Mouse (Mus musculus) spleen, embryonic (tissue): ENCODE data around the gene Itga8.

ENCODE experiments used
- CTCF ChIA-PET: fragments of 350-600 bp; sonication (Branson Sonifier 250); formaldehyde crosslinking; loops from one replicate; lab custom pipeline; 2022; lab: Charles Lee

Gene Itga8

DNA sequence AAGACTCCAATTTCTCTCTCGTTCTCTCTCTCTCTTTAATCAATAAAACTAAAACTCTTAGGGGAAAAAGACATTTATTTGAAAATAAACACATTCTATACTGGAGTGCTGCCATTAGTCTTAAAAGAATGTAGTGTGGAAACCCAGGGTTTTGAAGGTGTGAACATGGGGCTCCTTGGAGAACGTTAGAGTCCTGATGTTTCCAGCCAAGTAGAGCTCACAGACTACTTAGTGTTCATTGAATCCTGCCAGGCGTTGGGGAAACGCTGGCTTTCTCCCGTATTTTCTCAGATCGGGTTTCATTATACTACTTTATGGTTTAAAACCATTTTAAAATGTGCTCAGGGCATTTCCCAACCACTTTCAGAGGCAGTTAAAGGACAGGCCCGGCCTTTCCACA is 103.0 kb downstream of the Itga8 start:
- CTCF ChIA-PET: no interaction called here

DNA sequence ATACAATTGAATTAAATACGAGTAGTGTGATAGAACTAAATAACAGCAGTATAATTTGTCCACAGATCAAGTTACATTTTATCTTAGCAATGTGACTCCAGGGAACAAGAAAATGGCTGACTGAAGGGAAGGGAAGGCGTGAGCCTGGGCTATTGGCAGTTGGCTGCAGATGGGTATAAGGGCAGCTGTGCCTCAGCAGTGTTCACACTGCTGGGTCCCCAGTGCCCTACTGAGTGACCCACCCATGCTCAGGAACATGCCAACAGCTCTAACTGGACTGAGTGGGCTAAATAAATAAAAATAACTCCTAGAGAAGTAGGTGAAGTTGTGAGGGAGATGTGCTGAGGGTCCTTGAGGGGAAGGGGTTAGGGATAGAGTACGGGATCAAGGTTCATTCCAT is 103.5 kb downstream of the Itga8 start:
- CTCF ChIA-PET: no interaction called here

- CTCF ChIA-PET: no interaction called here
Observed at GRCm38 (mm10) chr2:12197711-12198110, 104.0 kb downstream of the Itga8 start.

- CTCF ChIA-PET: no interaction called here
Observed at GRCm38 (mm10) chr2:12189026-12189425, 112.7 kb downstream of the Itga8 start.

- CTCF ChIA-PET: no interaction called here
Observed at GRCm38 (mm10) chr2:12187646-12188045, 114.1 kb downstream of the Itga8 start.

DNA sequence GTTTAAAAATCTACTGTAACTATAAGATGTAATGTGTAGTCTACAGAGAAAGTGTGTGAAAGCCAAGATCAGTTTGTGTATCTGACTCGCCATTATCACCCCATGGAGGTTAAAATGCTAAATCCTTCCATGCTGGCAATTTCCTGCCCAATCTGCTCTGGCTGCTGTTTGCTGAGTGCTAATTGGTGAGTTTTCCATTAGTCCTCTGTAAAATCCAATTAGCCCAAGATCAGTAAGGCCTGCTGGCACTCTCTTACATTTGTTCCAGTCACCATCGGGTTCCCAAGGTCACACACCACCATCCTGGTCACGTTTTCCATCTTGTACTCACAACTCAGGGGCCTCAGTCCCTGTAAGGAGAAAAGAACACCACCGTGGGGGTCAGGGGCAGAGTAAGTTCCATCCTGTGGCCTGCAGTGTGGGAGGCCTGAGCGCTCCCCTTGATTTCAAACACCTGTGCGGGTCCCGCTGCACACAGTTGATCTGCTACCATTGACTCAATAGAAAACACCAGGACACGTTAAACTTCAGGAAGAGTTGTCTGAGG is 119.2 kb downstream of the Itga8 start:
- CTCF ChIA-PET: no interaction called here

DNA sequence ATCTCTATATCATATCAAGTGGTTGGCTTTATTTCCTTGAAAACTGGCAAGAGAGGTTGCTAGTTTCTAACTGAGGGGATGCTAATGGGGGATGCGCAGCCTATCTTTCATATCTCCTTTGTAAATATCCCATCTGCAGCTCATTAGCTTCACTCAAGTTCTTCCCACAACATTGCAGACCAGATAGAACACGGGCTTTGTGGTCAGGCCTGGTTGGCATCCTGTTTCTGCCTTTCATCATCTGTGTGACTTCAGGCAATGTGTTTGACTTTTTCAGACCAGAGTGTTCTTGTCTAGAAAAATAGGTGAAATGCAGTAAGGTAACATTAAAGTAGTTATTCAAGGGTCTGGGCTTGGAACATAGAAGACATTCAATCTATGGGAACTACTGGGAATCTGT is 121.1 kb downstream of the Itga8 start:
- CTCF ChIA-PET: no interaction called here

DNA sequence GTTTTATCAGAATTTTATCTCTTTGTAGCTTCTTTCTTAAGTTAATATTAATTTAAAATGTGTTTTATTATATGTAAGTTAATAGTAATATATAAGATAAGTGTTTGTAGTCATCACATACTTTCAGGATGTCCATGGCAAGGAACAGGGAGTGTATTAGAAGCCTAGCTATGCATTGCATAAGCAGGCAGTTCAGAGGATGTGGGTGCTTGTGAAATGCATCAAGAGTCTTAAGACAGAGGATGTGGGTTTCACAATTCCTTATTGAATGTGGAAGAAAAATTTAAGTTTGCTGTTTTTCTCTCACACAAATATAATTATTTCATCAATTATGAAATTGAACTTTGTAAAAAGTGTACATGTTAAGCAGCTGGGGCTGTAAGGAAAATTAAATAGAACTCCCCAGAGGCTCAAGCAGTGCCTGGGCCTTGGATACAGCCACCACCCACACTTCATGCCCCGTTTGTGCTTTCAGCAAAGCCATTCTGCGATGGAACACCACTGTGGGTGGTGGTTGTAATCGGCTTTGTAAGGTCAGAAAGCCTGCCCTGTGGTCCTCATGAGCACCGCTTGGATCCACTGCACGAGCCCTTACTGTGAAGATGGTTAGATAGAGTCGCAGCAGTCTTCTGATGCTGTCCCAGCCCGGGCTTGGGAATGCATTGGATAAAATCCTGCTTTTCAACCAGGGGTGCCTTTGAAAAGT is 126.8 kb downstream of the Itga8 start:
- CTCF ChIA-PET: interaction anchor here (0.7 kb wide), 1 partner anchor 123 kb away, joined by 3 read pairs; no protein-coding TSS in a partner anchor

DNA sequence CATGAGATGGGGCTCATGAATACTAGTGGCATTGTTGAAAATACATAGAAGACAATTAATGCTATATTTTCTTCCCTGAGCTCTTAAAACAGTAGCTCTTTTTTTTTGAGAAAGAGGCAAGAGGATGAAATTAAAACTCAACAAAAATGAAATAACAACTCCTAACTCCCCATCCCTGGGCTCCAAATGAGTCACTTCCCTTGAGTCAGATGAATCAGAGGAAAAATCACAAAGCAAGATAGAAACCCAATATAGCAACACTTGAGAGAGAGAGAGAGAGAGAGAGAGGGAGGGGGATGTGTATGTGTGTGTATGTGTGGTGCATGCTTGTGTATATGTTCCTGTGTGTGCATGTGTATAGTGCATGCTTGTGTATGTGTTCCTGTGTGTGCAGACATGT is 131.5 kb downstream of the Itga8 start:
- CTCF ChIA-PET: interaction anchor here (0.7 kb wide), 1 partner anchor 1307 kb away, joined by 3 read pairs; no protein-coding TSS in a partner anchor

- CTCF ChIA-PET: no interaction called here
Observed at GRCm38 (mm10) chr2:12160486-12160885, 141.2 kb downstream of the Itga8 start.

GRCm38 (mm10) chr2:12157001-12157400 is 144.7 kb downstream of the Itga8 start:
- CTCF ChIA-PET: no interaction called here

GRCm38 (mm10) chr2:12156401-12156800 is 145.3 kb downstream of the Itga8 start:
- CTCF ChIA-PET: interaction anchor here (0.7 kb wide), 1 partner anchor 25 kb away, joined by 3 read pairs; no protein-coding TSS in a partner anchor

DNA sequence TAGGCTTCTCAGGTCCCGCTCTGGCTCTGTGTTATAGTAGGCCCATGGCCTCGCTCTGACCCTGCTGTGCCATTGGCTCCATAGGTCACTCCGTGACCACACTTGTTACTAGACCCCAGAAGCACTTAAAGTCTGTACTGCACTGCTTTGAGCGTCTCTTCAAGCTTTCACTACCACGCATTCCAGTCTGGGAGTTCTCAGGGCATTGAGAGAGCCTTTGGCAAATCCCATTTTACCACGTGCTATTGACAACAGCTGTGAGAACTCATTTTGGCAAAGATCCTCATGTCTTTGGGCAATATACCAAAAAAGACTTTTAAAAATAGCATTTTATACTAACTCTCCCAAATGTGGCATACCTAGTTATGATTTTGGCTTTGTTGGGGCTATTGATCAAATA is 147.0 kb downstream of the Itga8 start:
- CTCF ChIA-PET: no interaction called here

DNA sequence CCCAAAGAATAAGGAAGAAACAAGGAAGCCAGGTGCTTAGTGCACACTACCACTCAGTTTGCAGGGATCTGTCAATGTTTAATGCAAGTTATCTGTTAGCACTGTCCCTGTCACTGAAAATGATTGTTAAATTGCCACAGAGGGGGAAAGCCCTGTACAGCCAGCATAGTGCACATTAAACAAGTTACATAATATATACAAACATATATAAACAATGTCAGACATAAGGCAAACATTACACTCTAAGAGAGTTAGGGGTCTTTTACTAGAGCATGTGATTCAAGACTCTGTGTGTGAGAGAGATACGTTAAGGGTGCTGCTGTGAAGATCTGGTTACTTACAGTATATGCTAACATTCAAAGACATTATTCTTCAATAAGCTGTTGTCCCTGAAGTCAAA is 148.2 kb downstream of the Itga8 start:
- CTCF ChIA-PET: no interaction called here

DNA sequence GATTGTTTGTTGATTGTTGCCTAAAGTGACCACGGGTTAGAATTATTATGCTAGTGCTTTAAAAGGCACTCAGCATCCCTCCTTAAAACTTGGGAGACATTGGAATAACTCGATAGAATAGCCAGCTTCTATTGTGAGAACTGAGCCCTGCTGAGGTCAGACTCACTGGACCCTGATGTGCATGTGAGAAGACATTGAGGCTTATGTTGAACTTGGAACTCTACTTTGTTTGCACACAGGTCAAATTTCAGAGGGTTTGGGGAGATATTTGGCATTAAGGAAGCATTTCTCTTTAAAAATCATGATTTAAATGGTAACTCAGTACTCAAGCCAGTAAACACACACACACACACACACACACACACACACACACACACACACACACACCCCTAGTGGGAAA is 153.8 kb downstream of the Itga8 start:
- CTCF ChIA-PET: no interaction called here

- CTCF ChIA-PET: no interaction called here
Observed at GRCm38 (mm10) chr2:12146612-12147011, 155.1 kb downstream of the Itga8 start.

DNA sequence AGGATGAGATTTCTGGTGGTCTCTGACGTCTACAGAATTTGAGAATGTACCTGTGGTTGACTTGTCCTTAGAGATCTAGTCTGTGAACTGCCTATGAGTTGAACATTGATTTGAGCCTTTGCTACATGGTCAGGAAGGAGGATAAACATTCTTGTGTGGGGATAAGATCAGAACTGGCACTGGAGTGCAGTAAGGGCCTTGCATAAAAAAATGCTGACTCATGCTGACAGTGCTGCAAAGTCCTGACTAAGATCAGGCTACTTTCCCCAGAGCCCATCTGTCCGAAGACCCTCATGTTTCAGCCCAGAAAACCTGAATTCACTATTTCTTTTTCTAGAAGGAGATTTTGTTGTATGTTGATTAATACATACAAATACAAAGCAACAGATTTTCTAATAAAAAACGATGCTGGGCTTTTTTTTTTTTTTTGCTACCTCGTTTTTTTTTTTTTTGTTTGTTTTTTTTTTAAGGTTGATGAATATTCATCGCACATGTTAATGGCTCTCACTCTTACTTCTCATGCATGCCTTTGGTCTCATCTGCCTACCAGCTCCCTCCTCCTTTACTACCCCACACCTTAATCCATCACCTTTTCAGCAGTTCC is 162.9 kb downstream of the Itga8 start:
- CTCF ChIA-PET: no interaction called here

DNA sequence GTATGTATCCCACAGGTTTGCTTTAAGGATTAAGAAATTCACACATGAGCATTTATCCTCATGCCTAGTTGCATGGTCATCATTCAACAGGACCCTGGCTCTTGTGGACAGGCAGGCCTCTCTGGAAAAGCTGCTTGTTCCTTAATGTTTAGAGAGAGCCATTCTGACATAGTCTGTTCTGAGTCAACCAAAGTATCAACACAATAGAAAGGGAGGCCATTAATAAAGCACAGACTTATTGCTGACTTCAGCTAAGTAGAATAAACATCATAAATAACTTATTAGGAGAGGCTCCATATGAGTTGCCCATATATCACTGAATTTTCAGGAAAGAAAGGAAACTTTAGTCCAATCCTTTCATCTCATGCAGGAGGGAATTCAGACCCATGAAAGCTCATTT is 175.1 kb downstream of the Itga8 start:
- CTCF ChIA-PET: interaction anchor here (0.6 kb wide), 1 partner anchor 46 kb away, joined by 4 read pairs; no protein-coding TSS in a partner anchor

GRCm38 (mm10) chr2:12115479-12115878 is 186.2 kb downstream of the Itga8 start:
- CTCF ChIA-PET: no interaction called here

- CTCF ChIA-PET: no interaction called here
Observed at GRCm38 (mm10) chr2:12109306-12109705, 192.4 kb downstream of the Itga8 start.

DNA sequence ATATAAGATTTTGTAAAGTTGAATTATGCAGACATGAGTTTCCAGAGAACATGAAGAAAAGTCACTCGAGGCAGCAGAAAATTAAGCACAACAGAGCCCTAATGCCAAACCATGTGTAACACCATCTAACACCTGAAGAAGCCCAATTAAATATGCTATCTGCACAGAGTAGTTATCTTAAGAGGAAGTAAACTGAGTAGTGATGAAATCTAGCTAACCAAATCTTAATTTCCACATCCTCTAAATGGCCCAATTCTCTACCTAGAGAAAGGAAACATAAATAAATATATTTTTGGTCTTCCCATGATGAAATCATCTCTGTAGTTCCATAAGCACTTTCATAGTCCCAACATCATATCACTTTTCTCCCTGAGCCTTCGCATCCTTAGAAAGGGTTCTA is 193.4 kb downstream of the Itga8 start:
- CTCF ChIA-PET: no interaction called here

- CTCF ChIA-PET: no interaction called here
Observed at GRCm38 (mm10) chr2:12107265-12107664, 194.5 kb downstream of the Itga8 start.

DNA sequence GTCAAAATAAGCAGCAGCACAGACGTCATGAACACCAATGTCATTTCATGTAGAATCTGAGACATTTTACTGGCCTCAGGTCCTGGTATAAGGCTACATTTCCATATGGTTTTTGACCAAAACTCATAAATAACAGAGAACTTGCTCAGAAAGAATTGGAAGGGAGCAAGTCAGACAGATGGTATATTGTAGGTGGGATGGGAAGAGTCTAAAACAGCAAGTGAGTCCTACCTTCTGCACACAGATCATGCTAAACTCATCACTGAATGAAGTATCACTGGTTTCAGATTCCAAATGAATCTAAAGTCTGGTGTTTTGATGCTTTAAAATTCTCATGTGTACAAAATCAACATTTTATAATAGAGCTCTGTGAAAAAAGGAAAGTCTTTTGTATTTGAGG is 198.5 kb downstream of the Itga8 start:
- CTCF ChIA-PET: no interaction called here
